Mouse (Mus musculus) MEL (cell line): ENCODE data around the gene Usmg5. TPM values are rescaled to one million over a fixed set of nuclear protein-coding genes. Genes with fewer than 3 reads are reported as not detected.
A peak's percentile ranks its signal among the peaks of the same experiment; 100 is the strongest.

Source experiments
- DNase-seq: peaks from one replicate; pipeline ENCODE4 v3.0.0; 2011; ENCODE audit warnings: low read depth, low spot score
- H3K27ac ChIP-seq: 2 replicates; pipeline ENCODE4 v1.5.1; 2012; ENCODE audit warnings: low read depth, mild to moderate bottlenecking, control low read depth, low read length, moderate library complexity; ENCODE audit not compliant: control insufficient read depth
- H3K27me3 ChIP-seq, 2 experiments: fragments of 150-350 bp in 1 of 2; sonication (generic) in 1 of 2; 2 replicates each; pipeline ENCODE4 v1.6.1; 2012; ENCODE audit warnings: low read length in 2 of 2, mild to moderate bottlenecking in 2 of 2, improper control_type of control experiment in 1 of 2, moderate library complexity in 1 of 2; ENCODE audit not compliant: insufficient read depth in 2 of 2, control insufficient read depth in 1 of 2
- H3K36me3 ChIP-seq, 2 experiments: 2 replicates each; pipeline ENCODE4 v1.6.1; 2012 to 2014; ENCODE audit warnings: low read length in 2 of 2, improper control_type of control experiment in 1 of 2, inconsistent platforms in 1 of 2, mild to moderate bottlenecking in 1 of 2; ENCODE audit not compliant: insufficient read depth in 2 of 2, control insufficient read depth in 1 of 2
- H3K4me1 ChIP-seq, 2 experiments: fragments of 150-350 bp in 1 of 2; sonication (generic) in 1 of 2; 2 replicates each; pipeline ENCODE4 v1.6.1; 2012; ENCODE audit warnings: low read length in 2 of 2, improper control_type of control experiment in 1 of 2, mild to moderate bottlenecking in 1 of 2; ENCODE audit not compliant: insufficient read depth in 2 of 2, control insufficient read depth in 1 of 2
- H3K4me3 ChIP-seq, 2 experiments: fragments of 150-350 bp in 1 of 2; sonication (generic) in 1 of 2; 2 replicates each; pipeline ENCODE4 v1.5.1; 2012; ENCODE audit warnings: low read depth in 2 of 2, low read length in 2 of 2, mild to moderate bottlenecking in 2 of 2, moderate library complexity in 2 of 2, control low read depth in 1 of 2, improper control_type of control experiment in 1 of 2; ENCODE audit not compliant: control insufficient read depth in 1 of 2, insufficient read depth in 1 of 2
- H3K79me2 ChIP-seq: 2 replicates; pipeline ENCODE4 v1.6.1; 2012; ENCODE audit warnings: mild to moderate bottlenecking, low read length, moderate library complexity; ENCODE audit not compliant: control insufficient read depth, poor library complexity, insufficient read depth
- H3K9ac ChIP-seq: 2 replicates; pipeline ENCODE4 v1.6.1; 2012; ENCODE audit warnings: low read depth, mild to moderate bottlenecking, control low read depth, low read length, moderate library complexity; ENCODE audit not compliant: control insufficient read depth, poor library complexity, severe bottlenecking
- H3K9me3 ChIP-seq: fragments of 150-350 bp; sonication (generic); replicated peaks from 2 replicates; pipeline ENCODE4 v1.6.1; 2012; ENCODE audit warnings: mild to moderate bottlenecking, low read length, improper control_type of control experiment, moderate library complexity; ENCODE audit not compliant: insufficient read depth
- CTCF ChIP-seq, 3 experiments: IDR thresholded peaks in 2 of 3; conservative IDR thresholded peaks in 1 of 3; 2 replicates each; pipeline ENCODE4 v1.5.1; 2011 to 2012; ENCODE audit warnings: low read length in 3 of 3, low read depth in 2 of 3, mild to moderate bottlenecking in 2 of 3, improper control_type of control experiment in 1 of 3, inconsistent platforms in 1 of 3, mixed read lengths in 1 of 3, moderate library complexity in 1 of 3; ENCODE audit not compliant: control insufficient read depth in 1 of 3, insufficient read depth in 1 of 3, poor library complexity in 1 of 3, severe bottlenecking in 1 of 3
- EP300 ChIP-seq, 2 experiments: IDR thresholded peaks; 2 replicates each; pipeline ENCODE4 v1.6.1; 2011; ENCODE audit warnings: improper control_type of control experiment in 2 of 2, low read length in 2 of 2, low read depth in 1 of 2, mild to moderate bottlenecking in 1 of 2
- GABPA ChIP-seq: IDR thresholded peaks from 2 replicates; pipeline ENCODE4 v1.6.1; 2012; ENCODE audit warnings: low read depth, mild to moderate bottlenecking, inconsistent platforms, low read length, improper control_type of control experiment, moderate library complexity
- GATA1 ChIP-seq: IDR thresholded peaks from 2 replicates; pipeline ENCODE4 v1.6.1; 2011; ENCODE audit warnings: low read depth, low read length, improper control_type of control experiment
- HCFC1 ChIP-seq: IDR thresholded peaks from 2 replicates; pipeline ENCODE4 v1.6.1; 2012; ENCODE audit warnings: low read depth, mild to moderate bottlenecking, inconsistent platforms, low read length, improper control_type of control experiment, moderate library complexity
- JUND ChIP-seq: IDR thresholded peaks from 2 replicates; pipeline ENCODE4 v1.6.1; 2011; ENCODE audit warnings: low read depth, mild to moderate bottlenecking, improper control_type of control experiment, low read length
- MAX ChIP-seq: IDR thresholded peaks from 2 replicates; pipeline ENCODE4 v1.6.1; 2011; ENCODE audit warnings: low read length, improper control_type of control experiment
- MXI1 ChIP-seq: IDR thresholded peaks from 2 replicates; pipeline ENCODE4 v1.6.1; 2011; ENCODE audit warnings: mild to moderate bottlenecking, low read depth, low read length, improper control_type of control experiment
- NRF1 ChIP-seq: IDR thresholded peaks from 2 replicates; pipeline ENCODE4 v1.6.1; 2014; ENCODE audit warnings: low read depth, mild to moderate bottlenecking, inconsistent platforms, low read length, improper control_type of control experiment, moderate library complexity; ENCODE audit not compliant: poor library complexity, insufficient read depth, severe bottlenecking
- POLR2AphosphoS5 ChIP-seq: IDR thresholded peaks from 2 replicates; pipeline ENCODE4 v1.6.1; 2012; ENCODE audit warnings: low read depth, borderline replicate concordance, mild to moderate bottlenecking, inconsistent platforms, low read length, moderate library complexity, mixed read lengths
- RCOR1 ChIP-seq: IDR thresholded peaks from 2 replicates; pipeline ENCODE4 v1.6.1; 2012; ENCODE audit warnings: low read depth, mild to moderate bottlenecking, inconsistent platforms, low read length, improper control_type of control experiment
- TBP ChIP-seq: IDR thresholded peaks from 2 replicates; pipeline ENCODE4 v1.8.0; 2011; ENCODE audit warnings: low read depth, low read length, improper control_type of control experiment
- USF1 ChIP-seq: IDR thresholded peaks from 2 replicates; pipeline ENCODE4 v1.6.1; 2014; ENCODE audit warnings: low read depth, mild to moderate bottlenecking, inconsistent platforms, low read length, improper control_type of control experiment, moderate library complexity
- USF2 ChIP-seq, 2 experiments: IDR thresholded peaks; 2 replicates each; pipeline ENCODE4 v1.6.1; 2011 to 2012; ENCODE audit warnings: improper control_type of control experiment in 2 of 2, low read length in 2 of 2, borderline replicate concordance in 1 of 2, inconsistent platforms in 1 of 2, low read depth in 1 of 2, mild to moderate bottlenecking in 1 of 2; ENCODE audit not compliant: insufficient read depth in 1 of 2
- ZKSCAN1 ChIP-seq: IDR thresholded peaks from 2 replicates; pipeline ENCODE4 v1.6.1; 2012; ENCODE audit warnings: low read depth, mild to moderate bottlenecking, inconsistent platforms, low read length, improper control_type of control experiment, moderate library complexity
- ZNF384 ChIP-seq: IDR thresholded peaks from 2 replicates; pipeline ENCODE4 v1.6.1; 2012; ENCODE audit warnings: low read depth, mild to moderate bottlenecking, inconsistent platforms, low read length, improper control_type of control experiment
- polyA plus RNA-seq, 2 experiments: library from polyadenylated mRNA; stranded (reverse) in 1 of 2; unstranded in 1 of 2; fragments of >175 nt in 1 of 2; fragments of >200 nt in 1 of 2; gene quantifications; 2 replicates each; pipeline versions ENCODE4 v1.2.1 to v1.2.4; 2012; ENCODE audit warnings: low replicate concordance in 2 of 2, low read depth in 1 of 2; ENCODE audit not compliant: insufficient read length in 2 of 2, insufficient read depth in 1 of 2, missing spikeins in 1 of 2
- total RNA-seq: library from RNA; depleted of rRNA; stranded (reverse); fragments of 300-350 nt; gene quantifications from 2 replicates; pipeline ENCODE4 v1.2.3, GENCODE M21; 2012

The Usmg5 gene
- total and polyA plus RNA-seq, 3 experiments: 745 to 750 TPM; not detected in 1

- no peak for TF ChIP-seq JUND
- peak; percentile 96 for TF ChIP-seq HCFC1
- TF ChIP-seq RCOR1: 0 out of 2 replicates have a peak, but pooled peaks have one; percentile 5
- no peak; the same call in 1 of the 2 replicates for TF ChIP-seq GATA1
Measured at GRCm38 (mm10) chr19:47067096-47067882, 23.2 kb downstream of the Usmg5 start, which contains the start of gene Taf5 (continued).

- H3K4me1 ChIP-seq: peaks cover 5 to 16% of the 10 kb centered on the region in 2 experiments
- peak overlapping the region in 1 of 2 experiments; percentile 57; a peak in 1 of 4 replicates for H3K4me3 ChIP-seq
- peak; percentile 48 for DNase-seq
- H3K9ac ChIP-seq: peak overlapping the region; percentile 83
- peaks cover 3 to 27% of the 10 kb centered on the region in 2 experiments; a peak in 3 of 4 replicates for H3K36me3 ChIP-seq
- H3K27me3 ChIP-seq: no peaks in the 10 kb centered on the region
- H3K79me2 ChIP-seq: peaks cover 25% of the 10 kb centered on the region
- no peaks in the 10 kb centered on the region for H3K9me3 ChIP-seq
- TF ChIP-seq MXI1 (no peak), NRF1 (no peak), ZNF384 (peak; percentile 80), USF1 (no peak), GABPA (no peak), POLR2AphosphoS5 (no peak), MAX (no peak), TBP (peak; percentile 15; the same call in 1 of the 2 replicates), GATA1 (no peak), ZKSCAN1 (0 out of 2 replicates have a peak, but pooled peaks have one; percentile 23), CTCF (IDR thresholded peaks at IDR 0.05 in 2 of 3, conservative IDR thresholded peaks at IDR 0.05 in 1 of 3; ENCODE audit: control insufficient read depth in 1 of 3, insufficient read depth in 1 of 3, low read depth in 2 of 3, low read length in 3 of 3, poor library complexity in 1 of 3, severe bottlenecking in 1 of 3) (peak; percentile 41 to 64 (median 51)), HCFC1 (0 out of 2 replicates have a peak, but pooled peaks have one; percentile 30), USF2 (IDR thresholded peaks at IDR 0.05; ENCODE audit: borderline replicate concordance in 1 of 2, insufficient read depth in 1 of 2, low read depth in 1 of 2, low read length in 2 of 2) (no peak)
- peak overlapping the region; percentile 99 for H3K27ac ChIP-seq
Measured at GRCm38 (mm10) chr19:47065860-47066259, 24.6 kb downstream of the Usmg5 start.

GRCm38 (mm10) chr19:47057684-47058083 lies 32.8 kb downstream of the Usmg5 start:
- peaks cover 0 to 8% of the 10 kb centered on the region in 2 experiments; a peak in 3 of 4 replicates for H3K4me1 ChIP-seq
- no peaks in the 10 kb centered on the region for H3K27me3 ChIP-seq
- H3K9me3 ChIP-seq: no peaks in the 10 kb centered on the region
- H3K27ac ChIP-seq: no peak overlapping the region
- no peak overlapping the region for H3K4me3 ChIP-seq
- TF ChIP-seq JUND (no peak), RCOR1 (peak; percentile 60), EP300 (IDR thresholded peaks at IDR 0.05; ENCODE audit: low read depth in 1 of 2, low read length in 2 of 2) (peak in 1 of 2 experiments; percentile 60; a peak in 1 of 4 replicates), GATA1 (peak; percentile 61), TBP (no peak)
- no peak for DNase-seq
- no peaks in the 10 kb centered on the region for H3K79me2 ChIP-seq
- peaks cover 0 to 10% of the 10 kb centered on the region in 2 experiments; a peak in 2 of 4 replicates for H3K36me3 ChIP-seq
- no peak overlapping the region for H3K9ac ChIP-seq
